Mouse (Mus musculus): ENCODE measurements around the gene Eef1akmt1. TPM values are rescaled to one million over a fixed set of nuclear protein-coding genes. Genes with fewer than 3 reads are reported as not detected.

The Eef1akmt1 gene
- 10 to 100 TPM; 37.0 to 37.9 TPM for total RNA-seq (2021)
- long read RNA-seq, experiment 1, transcript Eef1akmt1-201 (5 exons, 880 nt) = major isoform, 27 of 34 reads
- long read RNA-seq, experiment 1, partial matches to known transcripts = 2 of 34 reads
- long read RNA-seq, experiment 1, other reads (novel, unspliced or antisense) = 5 of 34 reads
- long read RNA-seq, experiment 2, transcript Eef1akmt1-201 (5 exons, 880 nt) = major isoform, 20 of 26 reads
- long read RNA-seq, experiment 2, partial matches to known transcripts = 2 of 26 reads
- long read RNA-seq, experiment 2, other reads (novel, unspliced or antisense) = 4 of 26 reads

DNA sequence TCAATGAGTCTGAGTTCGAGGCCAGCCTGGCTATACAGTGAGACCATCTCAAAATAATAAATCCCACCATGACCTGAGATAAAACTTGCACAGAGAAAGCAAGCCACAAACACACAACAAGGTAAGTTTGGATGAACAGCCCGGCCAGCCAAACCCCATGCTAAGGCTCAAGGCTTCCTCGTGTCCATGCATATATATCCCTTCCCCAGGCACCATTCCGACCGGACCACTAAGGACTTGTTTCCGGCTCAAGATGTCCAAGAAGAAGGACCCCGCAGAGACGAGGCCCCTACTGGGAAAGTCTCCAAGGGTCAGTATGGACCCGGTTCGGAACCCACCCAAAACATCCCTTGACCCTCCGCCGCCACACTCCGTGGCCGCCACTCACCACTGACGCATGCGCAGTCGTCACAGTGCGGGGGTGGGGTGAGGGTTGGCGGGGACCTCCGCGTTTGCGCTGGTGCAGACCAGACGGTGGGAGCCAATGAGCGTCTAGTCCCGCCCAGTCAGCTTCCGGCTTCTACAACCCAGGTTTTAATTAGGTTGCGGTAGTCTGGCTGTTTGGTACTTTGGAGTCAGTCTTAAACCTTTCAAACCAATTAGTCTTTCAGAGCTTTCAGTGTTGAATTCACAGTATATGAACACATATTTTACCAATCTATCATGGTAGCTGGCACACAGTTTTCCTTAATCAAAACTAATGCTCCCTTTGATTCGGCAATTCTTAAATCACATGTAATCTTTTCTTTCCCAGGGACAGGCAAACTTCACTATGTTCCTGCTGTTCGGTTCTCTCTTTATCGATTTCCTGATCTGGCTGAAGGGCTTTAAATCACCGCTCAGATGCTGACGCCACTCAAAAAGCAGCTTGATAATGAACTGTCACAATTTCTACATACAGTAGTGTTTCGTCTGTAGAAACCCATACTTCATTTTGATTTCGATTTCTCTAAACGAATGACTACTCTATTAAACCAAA is at the start of gene Eef1akmt1:
Gene Eef1akmt1, minus strand, starts transcription at position 458 of the 979 bp plus-strand sequence.
- peak; percentile 98 for DNase-seq (ENCODE audit: low spot score in 2 of 2)

DNA sequence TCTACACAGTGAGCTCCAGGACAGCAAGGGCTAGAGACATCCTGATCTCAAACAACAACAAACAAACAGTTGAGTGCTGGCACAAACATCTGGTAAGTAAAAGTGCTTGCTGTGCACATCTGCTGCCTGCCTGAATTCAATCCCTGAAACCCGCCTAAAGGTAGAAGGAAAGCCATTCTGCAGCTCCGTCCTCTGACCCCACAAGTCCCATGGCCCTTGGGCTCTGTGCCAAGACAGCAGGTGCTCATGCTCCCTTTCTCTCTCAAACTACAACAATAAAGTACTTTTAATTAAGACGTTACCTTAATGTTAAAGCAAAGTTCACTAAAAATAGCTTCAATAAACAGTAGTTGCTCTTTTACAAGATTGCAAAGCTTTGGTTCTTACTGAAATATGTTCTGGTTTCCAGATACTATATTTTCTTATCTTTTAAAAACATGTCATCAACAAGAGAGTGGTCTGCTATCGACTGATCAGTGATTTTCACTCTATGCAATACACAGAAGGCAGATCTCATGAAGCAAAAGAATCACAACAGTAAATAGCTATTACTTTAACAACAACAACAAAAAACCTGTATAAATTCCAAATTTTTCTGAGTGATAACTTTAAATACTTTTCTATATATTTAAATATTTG is 49.3 kb upstream of the Eef1akmt1 start:
- no peak for DNase-seq (ENCODE audit: low spot score in 2 of 2)

DNA sequence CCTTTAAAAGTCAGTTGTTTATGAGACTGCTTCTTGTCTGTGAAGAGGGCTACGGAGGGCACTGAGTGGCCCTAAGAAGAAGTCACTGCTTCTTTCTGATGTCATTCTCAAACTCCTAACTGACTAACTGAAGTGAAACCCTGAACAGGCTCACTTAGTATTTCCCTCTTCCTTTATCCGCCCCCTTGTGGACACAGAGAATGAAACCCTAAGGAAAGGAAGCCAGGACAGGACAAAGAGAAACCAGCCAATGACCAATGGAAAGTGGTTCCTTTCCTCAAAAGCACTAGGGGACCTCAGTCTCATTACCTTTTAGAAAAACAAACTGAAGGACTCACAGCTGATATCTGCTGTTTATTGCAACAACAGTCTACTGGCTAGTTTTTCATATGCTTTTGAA is 48.1 kb upstream of the Eef1akmt1 start:
- peak in 1 of 2 experiments; percentile 35 for DNase-seq (ENCODE audit: low spot score in 2 of 2)

DNA sequence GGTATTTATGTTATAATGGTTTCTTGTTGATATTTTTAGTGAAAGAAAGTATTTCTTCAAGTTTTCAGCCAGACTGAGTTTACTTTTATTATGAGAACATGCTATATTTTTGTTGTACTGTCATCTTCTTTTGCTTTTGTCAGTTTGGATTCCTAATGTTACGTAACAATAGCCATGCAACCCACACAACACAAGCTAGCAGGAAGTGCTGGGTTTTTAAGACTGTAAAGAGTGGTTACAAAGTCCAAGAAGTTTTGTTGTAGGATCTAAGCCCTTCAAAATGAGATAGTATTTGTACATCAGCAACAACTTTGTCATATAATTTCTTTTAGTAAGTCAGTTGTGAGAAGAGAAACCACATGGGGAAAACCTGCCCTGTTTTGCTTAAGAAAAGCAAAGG is 46.3 kb upstream of the Eef1akmt1 start:
- no peak for DNase-seq (ENCODE audit: low spot score in 2 of 2)

DNA sequence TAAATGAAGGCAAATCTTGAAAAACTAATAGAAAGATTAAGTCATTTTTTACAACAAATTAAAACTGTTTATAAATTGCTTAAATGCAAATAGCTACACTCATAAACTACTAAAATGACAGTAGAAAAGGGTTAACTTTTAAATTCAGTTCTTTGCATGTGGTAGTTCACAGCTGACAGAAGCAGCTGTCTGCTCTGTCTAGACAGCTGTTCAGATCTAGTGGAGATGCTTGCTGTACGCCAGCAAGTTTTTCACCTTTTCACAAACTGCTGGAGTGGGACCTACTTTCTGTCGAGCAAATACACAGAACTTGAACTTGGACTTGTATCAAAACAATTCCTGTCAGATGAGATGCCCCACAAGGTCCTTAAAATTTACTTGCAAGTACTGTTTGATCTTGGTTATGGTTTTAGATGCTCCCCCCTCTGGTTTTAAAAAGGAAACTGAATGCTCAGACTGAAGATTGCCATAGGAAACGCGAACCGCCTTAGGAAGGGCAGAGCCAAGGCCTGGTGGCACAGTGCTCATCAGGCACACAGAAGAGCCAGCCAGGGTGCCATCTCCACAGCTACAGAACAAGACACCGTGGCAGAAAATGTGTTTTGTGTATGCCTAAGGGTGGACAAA is 45.0 kb upstream of the Eef1akmt1 start:
- DNase-seq (ENCODE audit: low spot score in 2 of 2) = no peak

DNA sequence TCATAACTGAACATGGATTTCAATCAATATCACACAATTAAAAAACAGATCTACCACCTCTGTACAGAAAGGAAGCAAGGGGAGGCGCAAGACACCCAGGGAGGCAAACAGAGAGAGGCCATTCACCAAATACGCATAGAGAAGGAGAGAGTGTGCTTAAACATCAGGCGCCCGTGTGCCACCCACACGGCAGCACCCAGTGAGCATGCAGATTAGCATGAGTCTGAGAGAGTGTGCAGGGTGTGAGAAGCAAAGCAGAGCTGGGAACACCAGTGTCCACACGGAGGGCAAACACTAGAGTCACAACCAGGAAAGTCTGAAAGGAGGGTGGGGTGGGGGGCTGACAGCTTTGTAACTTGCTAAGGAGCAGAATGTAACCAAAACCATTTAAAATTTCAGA is 44.4 kb upstream of the Eef1akmt1 start:
- peak in 1 of 2 experiments; percentile 10 for DNase-seq (ENCODE audit: low spot score in 2 of 2)

DNA sequence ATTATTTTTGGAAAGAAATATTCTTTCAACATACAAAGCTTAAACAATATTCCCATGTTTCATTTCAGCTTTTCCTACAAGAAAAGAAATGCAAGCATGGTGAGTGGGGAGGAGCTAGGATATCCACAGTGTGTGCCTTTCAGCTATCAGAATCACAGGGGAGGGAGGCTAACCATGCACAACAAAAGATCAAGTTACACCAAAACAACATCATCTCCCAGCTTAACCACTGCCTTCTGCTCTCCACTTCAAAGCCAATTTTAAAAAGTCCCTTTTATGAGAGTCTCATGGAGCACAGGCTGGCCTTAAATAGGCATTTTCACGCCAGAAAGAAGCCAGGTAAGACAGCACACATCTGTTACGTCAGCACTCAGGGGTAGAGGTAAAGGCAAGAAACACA is 39.6 kb upstream of the Eef1akmt1 start:
- DNase-seq (ENCODE audit: low spot score in 2 of 2) = no peak

DNA sequence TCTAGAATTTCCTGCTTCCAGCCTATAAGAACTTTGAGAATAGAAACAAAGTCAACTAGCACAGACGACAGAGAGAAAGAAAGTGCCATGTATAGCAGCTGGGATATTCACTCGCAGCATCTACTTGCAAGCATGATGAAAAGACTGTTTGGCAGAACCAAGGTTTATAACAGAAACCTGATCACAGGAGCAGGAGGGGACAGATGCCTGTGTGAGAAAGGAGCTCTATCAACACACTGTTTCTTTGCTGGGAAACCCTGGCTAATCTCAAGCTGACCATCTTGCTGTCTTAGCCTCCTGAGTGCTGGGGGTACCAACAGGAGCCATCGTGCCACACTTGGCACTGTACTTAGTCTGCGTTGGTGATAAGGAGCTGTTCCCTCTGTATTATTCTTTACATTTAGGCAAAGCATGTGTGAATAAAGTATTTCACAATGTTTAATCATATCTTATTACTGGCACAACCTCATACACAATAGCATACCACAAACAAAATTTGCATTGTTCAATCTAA is 38.5 kb upstream of the Eef1akmt1 start:
- no peak for DNase-seq (ENCODE audit: low spot score in 2 of 2)

DNA sequence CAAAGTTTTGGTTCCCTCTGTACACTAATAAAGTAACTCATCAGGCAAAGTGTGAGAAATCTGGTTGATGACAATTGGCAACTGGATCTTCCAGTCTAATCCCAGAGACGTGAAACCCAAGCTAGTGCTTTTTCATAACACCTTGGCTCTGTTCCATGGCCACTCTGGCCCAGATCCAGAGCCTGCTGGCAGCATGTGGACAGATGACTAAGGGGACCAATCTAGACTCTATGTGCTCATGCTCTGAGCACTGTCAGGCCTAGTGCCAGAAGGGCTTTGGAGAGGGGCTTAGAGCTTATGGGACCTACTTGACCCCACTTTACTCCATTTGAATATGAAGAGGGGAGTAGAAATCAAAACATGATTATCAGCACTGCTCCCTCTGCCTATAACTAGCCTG is 36.1 kb upstream of the Eef1akmt1 start:
- DNase-seq (ENCODE audit: low spot score in 2 of 2) = peak; percentile 75 to 76

DNA sequence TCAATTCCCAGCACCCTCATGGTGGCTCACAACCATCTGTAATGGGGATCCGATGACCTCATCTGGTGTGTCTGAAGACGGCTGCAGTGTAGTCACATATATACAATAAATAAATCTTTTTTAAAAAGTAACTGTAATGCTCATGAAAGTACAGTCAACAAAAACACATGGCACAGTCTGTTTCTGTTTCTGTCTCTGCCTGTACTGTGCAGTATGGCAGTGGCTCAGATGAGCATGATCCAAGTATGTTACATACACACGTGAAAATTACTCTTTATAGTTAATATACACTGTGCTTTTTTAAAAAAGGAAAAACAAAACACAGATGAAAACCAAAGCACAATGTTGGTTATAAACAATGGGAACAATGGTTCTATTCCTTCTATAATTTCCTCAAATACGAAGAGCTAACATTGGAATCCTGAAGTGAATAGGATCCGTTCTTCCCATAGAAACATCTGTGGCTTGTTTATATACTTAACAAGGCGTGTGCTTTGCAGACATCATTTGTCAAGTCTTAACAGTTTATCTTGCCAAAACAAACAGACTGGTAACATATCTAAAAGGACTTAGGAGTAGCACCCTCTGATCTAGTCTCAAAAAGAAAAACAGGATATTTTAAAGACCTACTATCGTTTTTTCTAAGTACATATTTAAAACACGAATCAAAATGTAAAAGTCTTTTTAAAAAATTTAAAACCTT is 35.4 kb upstream of the Eef1akmt1 start:
- no peak for DNase-seq (ENCODE audit: low spot score in 2 of 2)

DNA sequence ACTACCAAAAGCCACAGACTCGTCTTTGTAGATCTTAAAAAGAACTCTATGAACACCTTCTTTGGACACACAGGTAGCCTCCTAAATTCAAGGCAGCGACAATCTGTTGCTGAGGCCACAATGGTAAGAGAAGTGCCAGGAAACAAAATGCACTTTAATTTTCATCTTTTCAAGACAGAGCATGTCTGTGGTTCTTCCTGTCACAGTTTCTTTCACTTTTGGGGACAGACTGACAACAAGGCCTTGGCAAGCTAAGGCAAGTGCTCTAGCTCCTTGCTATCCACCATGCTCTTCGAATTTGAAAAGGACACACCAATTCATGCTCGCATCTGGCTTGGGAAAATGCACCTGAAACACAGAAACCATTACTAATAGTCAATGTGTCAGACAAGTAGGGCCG is 21.9 kb upstream of the Eef1akmt1 start:
- no peak for DNase-seq (ENCODE audit: low spot score in 2 of 2)

DNA sequence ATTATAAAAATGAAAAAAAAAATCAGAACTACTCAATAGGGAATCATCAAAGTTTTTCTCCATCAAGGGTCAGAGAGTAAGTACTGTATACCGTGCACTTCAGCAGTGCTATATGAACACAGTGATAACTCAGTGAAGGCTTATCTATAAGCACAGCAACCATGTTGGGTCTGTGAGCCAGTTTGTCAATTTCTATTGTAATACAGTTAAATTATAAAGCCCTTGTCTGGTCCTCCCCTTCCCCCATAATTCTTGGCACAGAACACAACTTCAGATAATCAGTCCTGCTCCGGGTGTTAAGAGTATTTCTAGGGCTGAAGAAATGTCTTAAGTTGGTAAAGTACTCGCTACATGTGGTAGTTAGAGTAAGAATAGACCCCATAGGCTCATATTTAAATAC is 20.4 kb upstream of the Eef1akmt1 start:
- DNase-seq (ENCODE audit: low spot score in 2 of 2) = no peak

DNA sequence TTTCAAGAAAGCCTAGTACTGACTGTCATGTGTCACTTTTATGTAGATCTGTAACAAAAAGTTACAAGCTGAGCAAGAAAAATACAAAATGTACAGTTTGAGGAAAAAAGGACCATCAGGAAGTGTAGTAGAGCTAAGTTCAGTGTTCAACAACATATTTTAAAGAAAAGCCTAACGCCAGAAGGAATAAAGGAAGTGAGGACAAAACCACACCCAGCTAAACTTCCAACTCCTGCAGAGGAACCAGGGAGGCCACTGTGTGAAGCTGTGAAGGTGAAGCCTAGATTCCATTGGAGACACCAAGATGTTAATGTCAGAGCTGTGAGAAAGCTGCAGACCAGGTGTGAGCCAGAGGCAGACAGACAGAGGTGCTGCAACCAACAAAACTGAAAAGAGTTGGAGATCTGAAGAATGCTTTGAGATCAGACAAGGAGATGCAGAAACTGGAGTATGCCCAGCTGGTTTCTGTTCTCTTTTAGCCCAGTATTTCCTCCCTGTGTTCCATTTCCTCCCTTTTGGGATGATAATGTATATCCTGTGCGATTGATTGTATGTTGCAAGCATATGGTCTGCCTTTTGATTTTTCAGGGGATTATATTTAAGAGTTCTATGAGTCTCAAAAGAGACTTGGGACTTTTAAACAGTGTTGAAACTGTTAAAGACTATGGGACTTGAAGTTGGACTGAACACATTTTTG is 5.1 kb upstream of the Eef1akmt1 start:
- no peak for DNase-seq (ENCODE audit: low spot score in 2 of 2)

DNA sequence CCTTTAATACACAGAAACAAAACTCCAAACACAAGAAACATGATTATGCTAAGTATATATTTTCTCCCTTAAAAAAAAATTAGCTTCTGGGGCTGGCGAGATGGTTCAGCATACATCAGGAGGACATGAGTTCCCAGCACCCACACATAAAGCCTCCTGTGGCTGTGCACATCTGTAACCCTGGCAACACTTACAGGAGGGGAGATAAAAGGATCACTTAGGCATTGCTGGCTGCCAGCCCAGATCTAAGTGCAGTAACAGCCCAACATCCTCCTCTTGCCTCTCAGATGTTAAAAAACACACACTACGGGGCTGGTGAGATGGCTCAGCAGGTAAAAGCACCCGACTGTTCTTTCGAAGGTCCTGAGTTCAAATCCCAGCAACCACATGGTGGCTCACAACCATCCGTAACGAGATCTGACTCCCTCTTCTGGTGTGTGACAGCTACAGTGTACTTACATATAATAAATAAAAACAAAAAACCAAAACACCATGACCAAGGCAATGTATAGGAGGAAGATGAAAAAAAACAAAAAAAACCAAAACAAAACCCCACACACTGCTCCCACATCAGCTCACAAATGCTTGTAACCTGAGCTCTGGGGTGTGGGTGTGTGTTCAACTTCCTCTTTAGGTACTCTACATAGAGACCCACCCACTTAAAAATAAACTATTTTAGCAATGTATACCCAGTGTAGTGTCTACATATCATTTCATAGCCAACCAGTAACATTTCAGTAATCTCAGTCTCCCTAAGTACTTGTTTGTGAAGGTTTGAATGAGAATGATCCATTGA is 3.6 kb upstream of the Eef1akmt1 start:
- DNase-seq (ENCODE audit: low spot score in 2 of 2) = no peak

DNA sequence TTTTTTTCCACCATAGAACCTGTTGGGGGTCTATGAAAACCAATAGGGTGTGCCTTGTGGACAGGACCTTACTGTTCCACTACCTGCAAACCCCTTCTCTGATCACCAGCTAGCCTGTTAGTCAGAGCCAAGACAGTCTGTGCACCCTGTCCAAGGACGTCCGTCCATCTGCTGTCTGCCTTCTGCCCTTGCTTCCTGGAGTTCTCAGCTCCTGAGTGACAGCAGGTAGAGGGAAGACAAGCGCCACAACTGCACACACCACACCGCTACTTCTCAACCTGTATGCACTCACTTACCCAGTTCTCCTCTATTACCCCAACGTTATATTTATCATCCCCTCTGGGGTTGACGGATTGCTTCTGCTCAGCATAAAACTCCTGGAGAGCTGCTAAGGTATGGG is 5.8 kb downstream of the Eef1akmt1 start:
- no peak for DNase-seq (ENCODE audit: low spot score in 2 of 2)

DNA sequence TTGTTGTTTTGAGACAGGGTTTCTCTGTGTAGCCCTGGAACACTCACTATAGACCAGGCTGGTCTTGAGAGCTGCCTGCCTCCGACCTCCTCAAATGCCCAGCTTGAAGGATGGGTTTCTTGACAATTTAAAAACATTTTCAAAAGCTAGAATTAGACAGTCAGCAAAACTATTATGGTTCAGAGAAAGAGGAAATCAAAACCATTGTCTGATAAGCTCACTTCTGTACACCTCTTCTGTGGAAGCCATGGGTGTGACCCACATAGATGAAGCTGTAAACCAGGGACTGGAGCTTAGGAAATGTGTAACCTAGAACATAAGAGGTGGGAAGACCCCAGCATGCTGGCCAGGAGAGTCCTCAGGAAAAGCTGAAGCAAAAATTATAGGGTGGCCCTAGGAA is 14.5 kb downstream of the Eef1akmt1 start:
- no peak for DNase-seq (ENCODE audit: low spot score in 2 of 2)

DNA sequence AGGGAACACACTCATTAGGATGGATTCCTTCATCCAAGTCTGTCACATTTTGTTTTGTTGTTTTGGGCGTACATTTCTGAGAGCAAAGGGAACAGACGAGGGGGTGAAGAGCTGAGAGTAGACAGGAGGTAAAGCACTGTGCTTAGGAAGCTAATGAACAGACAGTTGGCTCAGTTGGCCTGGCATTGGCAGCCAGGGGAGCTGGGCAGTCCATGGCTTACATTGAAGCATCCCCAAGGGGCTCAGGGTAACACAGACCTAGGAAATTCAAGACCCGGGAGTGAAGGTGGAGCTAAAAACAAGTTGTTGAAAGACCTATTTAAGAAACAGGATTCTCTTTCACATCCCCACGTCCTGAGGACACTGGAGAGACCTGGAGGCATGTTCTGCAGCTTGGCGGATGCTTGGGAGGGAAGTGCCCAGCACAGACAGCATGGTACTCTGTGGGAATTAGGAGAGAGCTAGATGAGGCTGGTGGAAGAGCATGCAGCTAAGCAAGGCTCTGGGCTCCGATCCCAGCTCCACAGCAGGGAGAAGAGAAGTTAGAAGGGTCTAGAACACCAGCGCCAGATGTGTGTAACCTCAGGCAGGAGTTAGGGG is 15.8 kb downstream of the Eef1akmt1 start:
- DNase-seq (ENCODE audit: low spot score in 2 of 2) = no peak

DNA sequence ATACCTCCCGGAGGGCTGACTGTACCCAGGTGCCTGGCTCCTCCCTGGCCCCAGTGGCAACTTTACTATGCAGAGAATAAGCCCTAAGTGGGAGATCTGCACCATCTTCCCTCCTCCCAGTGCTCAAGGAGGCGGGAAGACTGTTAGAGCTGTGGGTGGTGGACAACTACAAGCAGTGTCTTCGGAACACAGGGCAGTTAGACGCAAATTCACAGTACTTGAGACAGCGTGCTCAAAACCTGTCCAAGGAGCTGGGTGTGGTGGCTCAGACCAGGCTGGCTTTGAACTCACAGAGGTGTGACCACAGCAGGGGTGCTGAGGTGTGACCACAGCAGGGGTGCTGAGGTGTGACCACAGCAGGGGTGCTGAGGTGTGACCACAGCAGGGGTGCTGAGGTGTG is 17.0 kb downstream of the Eef1akmt1 start:
- DNase-seq (ENCODE audit: low spot score in 2 of 2) = no peak

DNA sequence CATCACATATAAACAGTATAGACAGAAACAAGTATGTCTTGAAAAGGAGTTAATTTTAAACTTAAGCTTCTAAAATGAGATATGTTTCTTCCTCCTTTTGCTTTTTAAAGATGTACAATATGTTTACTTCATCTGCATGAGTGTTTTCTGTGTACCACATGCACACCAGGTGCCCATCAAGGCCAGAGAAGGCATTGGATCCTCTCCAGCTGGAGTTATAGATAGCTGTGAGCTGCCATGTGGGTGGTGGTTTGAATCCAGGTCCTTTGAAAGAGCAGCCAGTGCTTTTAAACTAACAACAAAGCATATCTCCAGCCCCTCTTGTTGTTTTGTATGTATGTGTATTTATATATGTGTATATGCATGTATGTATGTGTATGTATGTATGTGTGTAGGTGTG is 18.5 kb downstream of the Eef1akmt1 start:
- no peak for DNase-seq (ENCODE audit: low spot score in 2 of 2)
